Mouse (Mus musculus) thymus, postnatal 10 days (tissue): ENCODE results near the gene Atp1a1.

Experiments
- DNase-seq, 2 experiments: peaks; one replicate each; pipeline ENCODE4 v3.0.0; 2021; ENCODE audit warnings: low spot score in 2 of 2

The Atp1a1 gene

DNA sequence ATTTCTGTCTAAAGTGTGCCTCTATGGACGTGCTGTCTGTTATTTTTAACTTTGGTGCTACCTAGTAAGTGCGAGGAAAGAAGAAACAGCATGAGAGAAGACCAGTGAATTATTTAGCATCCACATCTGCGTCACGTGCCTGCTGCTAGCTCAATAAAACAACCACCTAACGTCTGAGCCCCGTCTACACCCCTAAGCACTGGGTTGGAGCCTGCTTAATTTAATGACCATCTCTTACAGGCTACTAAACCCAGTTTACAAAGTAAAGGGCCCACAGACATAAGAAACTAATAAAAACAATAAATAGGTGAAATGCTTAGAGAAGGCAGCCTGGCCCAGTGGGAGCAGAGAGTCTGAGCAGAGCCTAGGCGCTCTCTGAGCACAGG is 11.2 kb downstream of the Atp1a1 start:
- DNase-seq = no peak

DNA sequence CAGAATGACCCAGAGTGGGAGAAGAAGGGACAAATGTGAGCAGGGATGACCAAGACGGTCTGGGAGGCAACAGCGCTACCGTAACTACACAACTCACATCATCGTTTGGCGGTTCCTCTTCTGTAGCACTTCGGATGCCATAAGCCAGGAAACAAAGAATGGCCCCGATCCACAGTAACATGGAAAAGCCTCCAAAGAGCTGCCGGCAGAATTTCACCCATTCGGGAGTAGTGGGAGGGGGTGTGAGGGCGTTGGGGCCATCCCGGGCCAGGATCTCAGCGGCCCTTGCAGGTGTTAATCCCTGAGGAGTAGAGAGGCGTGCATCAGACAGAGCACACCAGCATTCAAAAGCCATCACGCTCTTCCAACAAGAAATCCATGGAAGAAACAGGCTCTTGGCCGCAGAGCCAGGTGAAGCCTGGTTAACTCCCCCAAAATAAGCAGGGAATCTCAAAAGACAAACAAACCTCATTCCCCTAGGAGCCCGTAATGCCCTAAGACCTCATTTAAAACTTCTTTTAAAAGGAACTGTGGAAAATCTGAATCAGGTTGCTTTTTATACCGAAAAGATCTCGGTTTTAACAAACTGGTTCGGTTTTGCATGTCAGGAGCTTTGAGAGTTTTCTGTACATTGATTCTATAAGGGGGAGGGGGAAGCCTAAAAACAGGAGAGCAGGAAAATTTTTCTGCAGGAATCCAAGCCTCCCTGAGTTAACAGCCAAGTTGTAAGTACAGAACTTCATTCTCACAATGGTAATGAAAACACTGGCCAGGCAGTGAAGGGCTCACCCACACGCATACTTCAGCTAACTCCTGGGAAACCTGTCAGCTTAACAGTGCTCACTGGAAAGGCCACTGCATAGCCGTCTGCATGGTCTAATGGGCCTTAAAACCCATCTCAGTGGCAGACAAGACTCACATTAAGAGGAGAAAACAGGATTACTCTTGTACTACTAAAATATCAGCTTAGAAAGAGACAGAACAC is 11.9 kb downstream of the Atp1a1 start:
- DNase-seq = no peak

DNA sequence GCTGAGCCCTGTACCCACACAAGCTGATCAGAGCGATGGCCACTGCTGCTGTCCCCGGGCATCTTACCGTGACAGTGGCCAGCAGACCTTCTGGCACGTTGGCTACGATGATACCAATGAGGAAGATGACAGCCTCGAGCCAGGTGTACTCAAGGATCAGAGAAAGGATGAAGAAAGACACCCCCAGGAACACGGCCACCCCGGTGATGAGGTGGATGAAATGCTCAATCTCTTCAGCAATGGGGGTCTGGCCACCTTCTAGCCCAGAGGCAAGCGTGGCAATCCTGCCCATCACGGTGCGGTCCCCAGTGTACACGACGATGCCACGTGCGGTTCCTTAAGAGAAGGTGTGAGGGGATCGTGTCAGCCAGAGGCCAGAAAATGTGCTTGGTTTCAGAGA is 14.1 kb downstream of the Atp1a1 start:
- no peak for DNase-seq

DNA sequence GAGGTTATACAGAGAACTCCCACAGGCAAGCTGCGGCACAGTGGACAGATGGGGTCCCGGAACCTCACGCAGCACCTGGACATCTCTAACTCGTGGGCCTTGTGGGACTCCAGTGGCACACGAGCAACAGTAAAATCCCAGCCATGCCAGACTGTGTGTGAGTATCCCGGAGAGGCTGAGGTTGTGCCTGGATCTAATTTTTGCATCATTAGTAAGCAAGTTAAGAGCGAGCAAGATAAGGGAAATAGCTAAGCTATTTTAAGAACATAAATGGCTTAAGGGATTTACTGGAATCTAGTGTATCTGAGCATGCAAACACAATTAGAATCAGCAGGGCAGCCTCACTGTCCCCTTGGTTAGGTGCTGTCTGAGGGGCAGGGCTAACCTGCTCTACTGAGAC is 16.2 kb downstream of the Atp1a1 start:
- no peak for DNase-seq

DNA sequence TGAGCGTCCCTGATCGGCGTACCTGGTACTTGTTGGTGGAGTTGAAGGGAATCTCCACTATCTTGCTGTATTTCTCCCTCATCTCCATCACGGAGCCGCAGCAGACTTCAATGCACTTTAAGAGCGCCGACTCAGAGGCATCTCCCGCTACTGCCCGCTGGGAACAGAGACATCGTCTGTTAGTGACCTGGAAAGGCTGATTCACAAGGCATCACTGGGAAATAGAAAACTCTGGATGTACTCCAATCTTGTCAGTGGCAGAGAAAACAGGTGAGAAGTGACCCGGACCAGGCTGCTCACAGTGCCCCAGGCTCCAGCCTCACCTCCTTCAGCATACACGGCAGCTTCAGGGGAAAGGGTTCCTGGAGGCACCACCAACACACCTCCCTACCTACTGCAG is 17.7 kb downstream of the Atp1a1 start:
- DNase-seq = no peak

DNA sequence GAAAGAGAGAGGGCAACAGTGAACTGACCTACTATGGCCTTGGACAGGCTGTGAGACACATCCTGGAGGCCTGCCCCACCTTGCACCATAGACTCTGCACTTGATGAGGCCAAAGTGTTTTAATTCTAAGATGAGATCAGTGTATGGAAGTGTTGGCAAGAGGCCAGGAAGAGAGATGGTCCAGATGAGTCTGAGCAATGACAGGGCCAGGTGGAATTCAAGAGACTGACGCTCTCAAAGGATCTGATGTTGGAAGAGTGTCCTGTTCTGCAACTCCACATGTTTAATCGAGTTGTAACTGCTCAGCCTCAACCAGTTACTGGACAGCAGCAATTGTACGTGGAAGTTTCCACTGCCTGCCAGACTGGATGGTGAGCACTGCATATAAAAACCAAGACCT is 26.4 kb downstream of the Atp1a1 start:
- DNase-seq = no peak

DNA sequence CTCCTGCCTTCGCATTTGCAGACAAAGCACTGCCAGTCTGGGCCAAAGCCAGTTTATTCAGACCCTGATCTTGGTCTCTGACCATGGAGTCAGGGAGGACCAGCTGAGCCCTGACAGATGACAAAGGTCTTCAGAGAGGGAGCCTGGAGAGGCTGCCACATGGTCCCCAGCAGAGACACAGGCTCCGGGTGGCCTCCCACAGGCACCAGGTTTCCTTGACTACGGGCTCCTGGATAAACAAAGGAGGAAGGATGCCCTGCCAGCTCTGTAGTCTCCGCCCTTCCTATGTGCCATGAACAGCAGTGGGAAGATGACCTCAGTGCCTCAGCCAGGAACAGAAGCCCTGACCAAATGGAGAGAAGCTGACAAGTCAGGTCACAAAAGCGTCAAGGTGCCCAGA is 27.1 kb downstream of the Atp1a1 start:
- DNase-seq = no peak

DNA sequence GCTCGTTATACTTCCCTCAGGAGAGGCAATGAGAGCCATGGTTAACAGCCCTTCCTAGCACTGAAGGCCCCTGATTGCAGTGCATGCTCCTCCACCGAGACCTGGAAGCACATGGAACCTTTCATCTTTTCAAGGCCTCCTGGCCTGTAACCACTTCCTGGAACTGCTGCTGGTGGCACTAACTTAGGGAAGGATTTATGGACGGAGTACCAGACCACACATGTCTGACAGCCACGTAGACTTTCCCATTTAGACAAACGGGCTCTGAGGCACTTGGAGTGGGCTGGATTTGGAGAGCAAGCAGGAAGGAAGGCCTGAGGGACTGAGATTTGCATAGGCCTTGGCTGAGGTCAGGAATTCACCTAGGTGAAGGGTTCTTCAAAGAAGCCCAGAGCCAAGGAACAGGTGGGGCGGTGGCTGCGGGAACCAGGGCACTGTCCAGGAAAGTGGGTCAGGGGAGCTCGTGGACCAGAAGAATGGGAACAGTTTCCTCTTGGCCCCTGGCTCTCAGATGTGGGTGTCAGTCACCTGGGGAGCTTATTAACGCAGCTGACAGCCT is 28.9 kb downstream of the Atp1a1 start:
- no peak for DNase-seq

DNA sequence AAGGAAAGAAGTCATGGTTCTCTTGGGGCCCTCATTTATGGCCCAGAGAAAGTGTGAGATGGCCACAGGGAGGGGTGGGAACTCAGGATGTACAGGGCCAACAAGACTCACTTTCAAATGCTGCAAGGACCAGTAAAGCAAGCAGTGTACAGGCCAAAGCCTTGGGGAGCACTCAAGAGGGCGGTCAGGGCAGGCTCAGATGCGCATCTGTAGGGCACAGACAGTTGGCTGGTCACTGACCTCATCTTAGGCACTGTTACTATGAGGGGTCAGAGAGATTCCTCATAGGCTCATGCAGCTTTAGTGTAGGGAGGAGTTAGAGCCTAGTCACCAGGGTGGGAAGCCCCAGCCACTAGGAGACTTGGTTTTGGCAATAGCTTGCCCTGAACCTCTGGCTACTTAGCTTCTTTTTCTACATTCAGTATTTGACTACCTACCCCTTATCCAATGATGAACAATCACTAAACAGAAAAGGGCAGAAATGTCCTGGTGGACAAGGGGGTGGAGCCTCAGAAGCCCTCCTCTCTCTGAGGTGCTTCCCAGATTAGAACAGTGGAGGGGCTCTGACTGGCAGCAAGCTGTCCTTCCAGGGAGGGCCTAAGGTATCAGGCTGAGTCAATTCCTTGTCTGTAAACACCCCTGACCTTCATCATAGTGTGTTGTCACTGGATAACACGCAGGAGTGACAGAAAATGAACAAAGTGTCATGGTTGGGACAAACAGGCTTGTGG is 29.9 kb downstream of the Atp1a1 start:
- DNase-seq = no peak

DNA sequence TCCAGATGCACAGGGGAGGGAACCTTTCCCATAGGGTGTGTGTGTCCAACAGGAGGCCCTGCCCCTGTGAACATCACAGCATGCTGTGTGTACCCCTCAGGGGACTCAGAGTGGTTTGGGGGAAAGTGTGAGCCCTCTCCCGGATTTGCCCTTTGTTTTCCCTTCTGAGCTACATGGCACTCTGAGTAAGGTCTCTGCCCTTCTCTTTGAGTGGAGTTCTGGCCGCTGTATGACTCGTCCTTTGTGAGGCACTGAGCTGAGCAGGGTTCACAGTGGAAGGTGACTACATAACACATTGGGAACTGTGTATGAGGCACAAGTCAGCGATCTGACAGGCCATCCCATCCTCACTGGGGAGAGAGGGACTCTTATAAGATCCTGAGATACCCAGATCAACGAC is 31.5 kb downstream of the Atp1a1 start:
- DNase-seq = no peak

DNA sequence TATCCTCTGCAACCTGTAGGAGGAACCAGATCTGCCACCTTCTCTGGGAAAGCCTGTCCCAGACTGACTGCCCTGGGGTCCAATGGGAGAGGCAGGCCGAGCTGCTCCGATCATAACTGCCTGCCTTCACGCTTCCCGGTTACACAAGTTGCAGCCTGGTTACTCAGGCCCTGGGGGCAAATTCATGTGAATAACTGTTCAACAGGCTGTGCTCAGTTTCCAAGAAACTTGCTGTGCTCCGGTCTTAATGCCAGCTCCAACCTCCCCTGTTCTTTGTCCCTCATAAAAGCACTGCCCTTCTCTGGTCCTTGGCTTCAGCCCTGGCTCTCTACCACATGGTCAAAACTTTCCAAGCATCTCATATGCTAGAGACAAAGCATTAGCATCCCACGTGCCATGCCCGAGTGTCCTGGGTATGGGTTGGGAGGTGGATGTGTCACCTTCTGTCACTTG is 32.3 kb downstream of the Atp1a1 start:
- DNase-seq = no peak

DNA sequence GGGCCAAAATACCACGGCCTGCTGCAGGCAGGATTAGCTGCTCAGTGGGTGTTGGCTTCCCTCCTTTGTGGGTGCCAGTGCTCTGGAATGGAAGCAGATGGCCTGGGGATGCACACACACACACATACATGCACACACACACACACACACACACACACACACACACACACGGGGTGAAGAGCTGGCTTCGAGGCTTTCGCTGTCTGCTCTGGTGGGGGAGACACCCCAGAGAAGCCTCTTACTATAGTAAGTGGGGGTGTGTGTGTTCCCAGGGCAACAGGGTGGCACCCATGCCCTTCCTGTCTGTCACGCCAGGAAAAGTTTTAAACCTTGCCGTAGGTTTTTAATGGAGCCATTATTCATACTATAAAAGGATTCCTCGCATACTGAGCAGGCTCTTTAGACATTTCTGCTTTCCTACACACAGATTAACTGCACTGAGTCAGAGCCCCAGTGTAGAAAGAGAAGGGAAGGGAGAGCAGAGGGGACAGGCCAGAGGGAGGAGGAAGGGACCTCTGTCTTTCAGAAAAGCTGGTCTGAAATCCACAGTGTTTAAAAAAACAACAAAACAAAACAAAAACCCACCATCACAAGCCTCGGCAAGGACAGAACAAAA is 32.9 kb downstream of the Atp1a1 start:
- no peak for DNase-seq

DNA sequence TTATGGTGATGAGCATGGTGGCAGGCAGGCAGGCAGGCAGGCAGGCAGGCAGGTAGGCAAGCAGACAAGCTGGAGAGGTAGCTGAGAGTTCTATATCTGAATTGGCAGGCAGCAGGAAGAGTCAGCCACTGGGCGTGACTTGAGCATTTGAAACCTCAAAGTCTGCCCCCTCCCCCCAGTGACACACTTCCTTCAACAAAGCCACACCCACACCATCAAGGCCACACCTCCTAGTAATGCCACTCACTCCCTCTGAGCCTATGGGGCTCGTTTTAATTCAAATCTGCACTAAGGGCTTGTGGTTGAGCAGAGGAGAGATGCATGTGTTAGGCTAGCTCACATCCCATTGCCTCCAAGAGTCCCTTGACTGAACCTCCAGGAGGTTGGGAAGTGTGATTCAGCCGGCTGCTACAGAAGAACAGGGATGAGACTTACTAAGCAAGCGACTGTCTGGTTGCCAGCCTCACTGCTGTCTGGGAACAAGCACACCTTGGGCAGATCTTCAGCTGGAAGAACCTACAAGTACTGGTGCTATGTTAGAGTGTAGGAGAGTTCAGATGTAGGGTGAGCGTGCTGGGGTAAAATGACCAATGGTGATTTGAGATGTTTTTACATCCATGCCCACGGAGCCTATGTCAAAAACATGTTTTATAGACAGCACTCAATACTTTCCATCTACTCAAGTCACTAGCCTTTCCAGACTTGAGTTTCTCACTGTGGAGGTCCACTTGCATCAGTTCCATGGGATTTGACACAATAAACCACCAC is 33.6 kb downstream of the Atp1a1 start:
- DNase-seq = no peak

DNA sequence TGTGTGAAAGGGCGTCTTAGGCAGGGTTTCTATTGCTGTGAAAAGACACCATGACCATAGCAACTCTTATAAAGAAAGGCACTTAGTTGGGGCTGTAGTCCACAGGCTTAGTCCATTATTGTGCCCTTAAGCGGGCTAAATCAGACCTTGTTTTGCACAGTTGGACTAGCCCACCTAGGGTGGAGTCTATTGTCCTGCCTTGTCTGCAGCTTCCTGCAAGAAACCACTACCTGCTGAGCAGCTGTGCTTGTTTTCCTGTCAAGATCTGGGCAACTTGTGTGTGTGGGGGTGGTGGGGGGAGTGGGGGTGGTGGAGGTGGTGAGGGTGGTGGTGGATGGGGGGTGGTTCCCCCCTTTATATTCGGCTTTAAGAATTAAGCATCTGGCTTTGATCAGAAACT is 34.2 kb downstream of the Atp1a1 start:
- DNase-seq = no peak

DNA sequence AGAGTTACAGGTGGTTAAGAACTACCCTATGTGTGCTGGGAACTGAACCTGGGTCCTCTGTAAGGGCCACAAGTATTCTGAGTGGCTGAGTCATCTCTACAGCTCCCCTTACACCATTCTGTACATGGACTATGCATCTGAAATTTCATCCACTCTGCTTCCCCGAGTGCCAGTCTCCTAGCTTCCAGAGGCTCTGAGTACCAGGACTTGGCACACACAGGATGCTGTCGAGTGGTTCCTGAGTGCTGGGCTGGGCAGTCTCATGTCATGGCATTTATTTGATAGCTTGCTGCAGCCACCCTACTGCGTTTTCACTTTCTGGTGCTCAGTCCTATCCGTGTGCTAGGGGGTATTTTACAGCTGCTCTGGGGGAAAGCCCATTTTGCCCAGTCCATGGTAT is 35.9 kb downstream of the Atp1a1 start:
- no peak for DNase-seq

DNA sequence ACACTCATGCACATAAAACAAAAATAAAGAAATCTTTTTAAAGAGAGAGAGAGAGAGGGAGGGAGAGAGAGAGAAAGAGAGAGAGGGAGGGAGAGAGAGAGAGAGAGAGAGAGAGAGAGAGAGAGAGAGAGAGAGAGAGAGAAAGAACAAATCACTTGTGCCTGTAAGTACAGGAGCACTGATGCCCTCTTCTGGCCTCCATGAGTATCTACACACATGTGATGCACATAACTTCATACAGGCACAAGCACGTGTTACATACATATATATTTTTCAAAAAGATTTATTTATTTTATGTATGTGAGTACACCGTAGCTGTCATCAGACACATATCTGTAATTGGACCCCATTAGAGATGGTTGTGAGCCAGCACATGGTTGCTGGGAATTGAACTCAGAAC is 40.5 kb downstream of the Atp1a1 start:
- DNase-seq = no peak

DNA sequence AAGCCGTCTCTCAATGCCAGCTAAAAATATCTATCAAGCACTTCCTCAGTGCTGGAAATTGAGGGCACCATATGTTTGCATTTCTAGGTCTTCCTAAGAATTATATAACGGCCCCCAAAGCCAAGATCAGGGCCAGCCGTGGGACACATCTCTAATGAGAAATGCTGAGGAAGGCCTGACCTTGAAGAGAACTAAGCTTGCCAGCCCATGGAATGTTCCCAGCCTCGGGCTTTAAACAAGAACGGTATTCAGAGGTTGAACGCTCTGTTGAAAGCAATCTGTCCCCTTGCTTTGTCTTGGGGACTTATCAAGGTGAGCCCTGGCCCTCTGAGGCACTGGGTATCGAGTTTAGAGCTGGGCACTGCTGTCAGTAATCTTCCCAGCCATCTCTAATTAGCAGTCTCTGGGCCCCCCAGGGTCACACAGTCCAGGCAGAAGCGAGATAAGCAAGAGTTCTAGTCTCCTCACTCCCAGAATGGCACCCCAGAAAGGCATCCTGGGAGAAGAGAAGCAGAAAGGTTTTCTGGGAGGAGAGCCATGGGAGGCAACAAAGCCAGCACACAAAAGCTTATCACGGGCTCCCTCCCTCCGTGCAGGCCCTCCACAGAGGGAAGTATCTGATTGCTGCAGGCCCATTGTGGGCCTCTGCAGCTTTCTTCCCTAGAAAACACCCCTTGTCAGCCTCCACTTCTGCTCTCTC is 41.8 kb downstream of the Atp1a1 start:
- no peak for DNase-seq

DNA sequence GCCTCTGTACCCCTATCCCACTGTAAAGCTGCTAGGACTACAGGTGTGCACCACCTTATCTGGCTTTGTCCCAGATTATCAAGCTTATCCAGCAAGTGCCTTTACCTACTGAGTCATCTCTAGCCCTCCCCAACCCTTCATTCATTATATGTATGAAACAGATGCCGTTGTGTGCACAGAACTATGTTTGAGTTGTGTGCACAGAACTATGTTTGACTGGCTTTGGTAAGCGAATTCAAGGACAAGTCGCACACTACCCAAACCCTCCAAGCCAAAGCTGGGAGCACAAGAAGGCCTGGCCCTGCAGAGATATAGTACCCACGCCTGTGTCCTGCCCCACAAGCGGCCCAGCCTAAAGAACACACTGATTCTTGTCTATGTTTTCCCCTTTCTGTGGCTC is 42.5 kb downstream of the Atp1a1 start:
- no peak for DNase-seq

DNA sequence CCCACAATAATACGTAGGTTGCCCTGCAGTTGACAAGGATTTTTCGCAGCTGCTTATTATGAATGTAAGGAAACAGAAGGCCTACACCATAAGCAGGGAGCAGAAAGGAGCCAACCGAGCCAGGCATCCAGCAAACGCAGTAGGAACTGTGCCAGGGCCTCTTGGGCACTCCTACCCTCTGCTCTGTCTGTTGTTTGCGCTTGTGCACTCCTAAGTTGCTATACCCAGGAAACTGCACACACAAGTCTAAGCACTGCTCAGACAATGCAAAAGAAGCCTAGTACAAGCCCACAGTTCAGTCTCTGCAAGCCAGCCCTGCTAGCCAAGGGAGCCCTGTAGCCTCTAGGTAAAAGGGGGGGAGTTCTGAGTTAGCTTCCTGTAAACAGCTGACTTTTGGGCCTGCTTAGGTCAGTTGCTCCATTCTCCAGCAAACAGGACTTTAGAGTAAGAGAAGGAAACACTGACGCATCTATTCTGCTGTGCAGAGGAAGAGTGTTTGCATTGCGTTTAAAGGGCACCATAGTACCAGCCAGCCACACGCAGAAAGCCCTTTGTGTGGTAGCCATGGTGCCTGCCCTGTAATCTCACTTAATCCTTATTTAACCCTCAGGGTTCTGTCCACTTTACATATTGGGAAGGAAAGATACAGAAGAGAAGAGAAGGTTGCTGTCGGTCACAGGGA is 43.5 kb downstream of the Atp1a1 start:
- no peak for DNase-seq

DNA sequence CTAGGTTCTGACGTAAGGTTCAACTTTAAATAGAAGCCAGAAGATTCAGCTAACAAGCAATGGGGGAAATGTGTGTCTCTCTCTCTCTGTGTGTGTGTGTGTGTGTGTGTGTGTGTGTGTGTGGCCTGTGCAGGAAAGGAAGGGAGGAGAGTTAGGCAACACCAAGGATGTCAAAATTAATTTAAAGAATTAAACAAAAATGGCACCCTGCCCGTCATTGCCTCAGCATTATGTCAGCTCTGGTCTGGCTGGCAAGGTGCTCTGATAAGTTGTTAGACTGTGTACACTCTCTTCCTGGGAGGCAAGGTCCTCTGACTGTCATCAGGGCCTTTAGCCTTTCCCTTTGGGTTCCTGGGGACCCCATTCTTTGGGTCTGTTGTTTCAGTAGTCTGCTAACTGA is 47.8 kb downstream of the Atp1a1 start:
- no peak for DNase-seq
